Mouse (Mus musculus): ENCODE measurements around the gene Tagap1.
"Not testable (repeated sequence)": the region's sequence is repeated elsewhere in the genome, so short reads cannot be mapped to it uniquely, and the experiment has no call there.

Tagap1 gene

DNA sequence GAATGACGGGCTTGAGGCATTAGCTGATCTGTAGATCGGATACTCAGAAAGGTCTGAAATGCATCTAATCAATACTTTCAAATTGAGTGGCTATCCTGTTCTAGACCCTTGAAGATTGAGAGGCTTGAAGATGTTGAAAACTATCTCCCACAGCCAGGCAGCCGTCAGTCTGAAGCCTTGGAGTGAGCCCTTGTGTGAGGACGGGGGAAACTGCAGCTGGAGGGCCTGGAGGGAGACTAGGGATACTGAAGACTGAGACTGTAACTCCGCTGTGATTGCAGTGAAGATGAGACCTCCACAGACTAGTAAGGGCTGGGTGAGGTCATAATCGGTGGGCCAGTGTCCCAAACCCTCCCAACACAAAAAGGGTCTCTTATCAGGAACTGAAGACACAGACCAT, 1.4 kb upstream of the Tagap1 start:
- DNase-seq (ENCODE audit: low read depth, low spot score) = not testable (repeated sequence)

DNA sequence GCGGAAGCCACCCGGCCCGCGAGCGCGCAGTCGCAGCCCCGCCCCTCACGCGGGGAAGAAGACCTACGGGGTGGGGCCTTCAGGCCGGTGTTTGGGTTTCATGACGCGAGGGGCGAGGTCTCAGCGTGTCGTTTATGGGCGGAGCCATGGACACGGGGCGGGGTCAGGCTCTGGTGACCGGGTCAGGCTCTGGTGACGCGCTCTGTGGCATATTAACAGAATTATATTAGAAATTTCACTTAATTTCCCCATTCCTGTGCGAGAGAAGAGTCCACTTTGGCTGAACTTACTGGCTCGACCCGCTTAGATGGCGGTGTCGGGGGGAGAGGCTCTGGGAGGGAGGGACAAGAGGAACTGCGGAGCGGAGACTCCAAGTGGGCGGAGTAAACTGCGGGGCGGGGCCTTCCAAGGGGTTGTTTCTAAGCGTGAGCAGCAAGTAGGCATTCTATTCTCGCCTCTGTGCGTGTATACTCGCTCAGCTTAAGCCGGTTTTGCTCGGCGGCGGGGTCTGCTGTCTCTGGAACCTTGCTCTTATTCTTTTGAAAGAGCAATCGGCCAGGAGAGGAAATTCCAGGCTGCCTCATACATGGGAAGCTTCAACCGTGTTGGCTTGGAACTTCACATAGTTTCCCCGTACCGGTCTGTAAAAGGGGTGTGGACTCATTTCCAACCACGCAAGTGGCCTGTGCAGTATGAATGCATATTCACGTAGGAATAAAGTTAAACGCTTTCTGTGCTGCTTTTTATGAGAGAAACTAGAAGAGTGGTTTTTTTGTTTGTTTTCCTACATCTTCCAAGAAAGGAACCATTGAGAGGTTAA, 435 bp upstream of the Tagap1 start:
- DNase-seq (ENCODE audit: low read depth, low spot score) = not testable (repeated sequence)

DNA sequence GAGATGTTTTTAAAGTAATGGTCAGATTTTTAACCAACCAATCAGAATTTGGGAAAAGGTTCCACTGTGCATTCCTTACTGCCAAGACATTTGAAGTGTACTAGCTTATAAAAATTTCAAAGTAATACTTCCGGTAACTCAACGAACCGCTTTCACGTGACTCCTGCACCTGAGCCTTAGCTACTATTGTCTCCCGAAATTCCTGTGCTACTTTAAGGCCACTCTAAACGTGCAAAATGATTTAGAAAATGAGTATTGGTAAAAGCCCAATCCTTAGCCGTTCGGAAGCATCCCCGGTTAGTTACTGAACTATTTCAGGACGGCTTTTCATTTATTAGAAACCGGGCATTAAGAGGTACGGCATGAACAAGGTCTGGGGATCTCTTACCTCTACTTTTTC, 607 bp downstream of the Tagap1 start:
- DNase-seq (ENCODE audit: low read depth, low spot score) = not testable (repeated sequence)

DNA sequence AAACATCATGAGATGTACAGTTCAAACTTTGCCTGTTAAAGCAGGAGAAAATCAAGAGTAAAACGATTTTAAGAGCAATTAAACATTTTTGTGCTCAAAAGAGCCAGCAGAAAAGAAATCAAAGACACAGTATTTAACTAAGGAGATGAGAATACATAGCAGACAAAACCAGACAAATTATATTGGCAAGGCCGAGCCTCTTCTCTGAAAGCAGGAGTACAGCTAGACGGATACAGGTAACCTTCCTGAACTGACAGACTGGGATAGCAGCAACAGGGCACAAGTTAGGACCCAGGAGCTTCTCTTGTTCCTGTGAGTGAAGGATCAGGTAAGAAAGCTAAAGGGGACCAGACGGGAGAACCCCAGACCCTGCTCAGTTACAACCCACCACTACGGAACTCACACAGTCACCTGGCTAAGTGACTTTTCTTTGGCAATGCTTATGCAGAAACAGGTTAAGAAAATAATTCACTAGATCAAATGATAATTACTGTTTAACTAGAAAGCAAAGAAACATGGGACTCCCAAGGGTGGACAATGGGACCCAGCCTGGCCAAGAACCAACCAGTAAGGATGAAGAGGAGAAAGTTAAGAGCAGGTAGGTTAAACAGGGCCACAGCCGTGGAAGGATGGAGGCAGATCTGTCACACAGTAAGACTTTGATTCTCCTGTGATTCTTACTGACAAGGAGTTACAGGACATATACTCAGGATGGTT, 1.3 kb downstream of the Tagap1 start:
- DNase-seq (ENCODE audit: low read depth, low spot score) = not testable (repeated sequence)

DNA sequence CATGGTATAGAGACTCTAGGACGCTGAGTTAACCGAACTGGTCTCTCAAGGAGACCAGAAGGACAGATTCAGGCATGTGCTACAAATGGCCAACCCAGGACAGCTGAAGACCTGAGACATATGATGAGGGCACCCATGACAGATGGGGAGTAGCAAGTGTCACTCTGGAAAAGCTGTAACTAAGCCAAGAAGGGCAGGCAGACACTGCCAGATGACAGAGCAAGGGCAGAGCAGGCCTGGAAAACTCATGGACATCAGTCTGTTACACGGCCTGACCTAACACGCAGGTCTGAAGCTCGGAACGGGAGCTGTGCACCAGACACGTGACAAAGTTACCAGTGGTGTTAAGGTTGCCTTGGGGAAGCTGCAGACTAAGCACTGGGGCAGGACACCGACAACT, 2.1 kb downstream of the Tagap1 start:
- not testable (repeated sequence) for DNase-seq (ENCODE audit: low read depth, low spot score)

DNA sequence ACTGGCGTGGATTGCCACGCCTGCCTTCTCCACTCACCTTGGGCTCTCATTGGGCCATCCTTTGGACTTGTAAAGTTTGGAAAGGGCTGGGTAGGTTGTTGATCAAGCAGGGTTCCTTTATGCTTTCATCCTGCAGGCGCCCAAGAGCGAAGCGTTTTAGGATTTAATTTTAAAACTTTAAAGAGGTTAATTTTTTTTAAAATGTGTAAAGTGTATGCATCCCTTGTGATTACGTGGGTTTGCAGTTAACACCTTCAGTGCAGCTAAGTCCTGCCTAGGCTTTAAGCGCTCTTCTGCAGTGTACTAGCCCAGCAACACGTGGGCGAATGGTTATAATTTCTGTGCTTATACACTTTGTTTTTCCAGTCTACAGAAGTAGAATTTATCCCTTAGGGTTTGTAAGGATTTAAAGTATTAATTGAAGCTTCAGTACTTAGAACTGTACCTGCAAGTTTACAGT, 12.2 kb downstream of the Tagap1 start:
- DNase-seq (ENCODE audit: low read depth, low spot score) = not testable (repeated sequence)

DNA sequence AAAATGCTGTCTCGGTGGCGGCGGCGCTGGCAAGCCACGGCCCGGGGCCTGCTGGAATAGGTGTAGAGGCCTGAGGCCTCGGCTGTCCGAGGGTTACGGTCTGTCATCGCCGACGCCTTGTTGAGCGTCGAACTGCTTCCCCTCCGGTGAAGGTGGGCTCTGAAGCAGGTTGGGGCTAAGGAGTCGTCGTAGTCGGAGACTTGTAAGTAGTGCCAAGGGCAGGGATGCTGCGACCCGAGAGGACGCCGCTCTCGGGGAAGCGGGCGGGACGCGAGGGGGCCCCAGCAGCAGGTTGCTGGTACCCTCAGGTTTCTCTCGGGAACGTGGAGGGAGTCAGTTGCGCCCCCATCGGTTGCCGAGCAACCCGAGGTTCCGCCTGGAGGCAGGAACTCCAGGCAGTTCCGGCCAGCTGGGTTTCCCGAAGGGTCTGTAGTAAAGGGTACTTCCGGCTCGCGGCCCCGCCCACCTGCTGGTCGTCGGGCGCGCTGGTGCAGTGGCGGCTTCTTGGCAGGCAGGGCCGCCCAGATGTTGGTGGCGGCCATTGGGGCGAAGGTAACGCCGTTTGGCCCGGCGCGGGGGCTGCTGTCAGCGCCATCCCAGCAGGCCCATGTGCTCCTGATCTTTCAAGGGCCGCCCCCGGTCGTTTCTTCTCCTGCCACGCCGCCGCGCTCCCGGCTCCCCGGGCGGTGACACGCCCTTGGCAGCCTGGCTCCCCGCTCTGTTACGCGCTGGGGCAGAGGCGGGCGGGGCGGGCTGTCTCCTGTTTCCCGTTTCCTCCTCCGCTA, 12.8 kb downstream of the Tagap1 start, which contains the start of gene Rsph3b:
Gene Rsph3b (minus strand): TSS at position 699 of the 785 bp plus-strand sequence.
- DNase-seq (ENCODE audit: low read depth, low spot score) = peak; percentile 55

DNA sequence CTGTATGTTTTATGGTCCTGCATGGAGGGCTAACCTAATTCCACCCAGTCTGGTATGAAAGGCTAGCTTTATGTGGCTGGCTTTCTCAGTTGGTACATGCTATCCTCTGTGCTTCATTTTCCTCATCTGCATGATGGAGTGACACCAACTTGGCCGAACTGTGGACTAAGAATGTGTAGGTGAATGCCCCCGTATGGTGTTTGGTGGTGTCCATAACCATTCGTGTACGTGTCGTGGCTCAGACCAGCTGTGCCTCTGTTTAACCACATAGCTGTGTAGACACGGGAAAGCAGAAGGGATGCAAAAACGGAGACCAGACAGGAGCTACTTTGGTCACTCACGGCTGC, 13.3 kb downstream of the Tagap1 start:
- DNase-seq (ENCODE audit: low read depth, low spot score) = not testable (repeated sequence)

DNA sequence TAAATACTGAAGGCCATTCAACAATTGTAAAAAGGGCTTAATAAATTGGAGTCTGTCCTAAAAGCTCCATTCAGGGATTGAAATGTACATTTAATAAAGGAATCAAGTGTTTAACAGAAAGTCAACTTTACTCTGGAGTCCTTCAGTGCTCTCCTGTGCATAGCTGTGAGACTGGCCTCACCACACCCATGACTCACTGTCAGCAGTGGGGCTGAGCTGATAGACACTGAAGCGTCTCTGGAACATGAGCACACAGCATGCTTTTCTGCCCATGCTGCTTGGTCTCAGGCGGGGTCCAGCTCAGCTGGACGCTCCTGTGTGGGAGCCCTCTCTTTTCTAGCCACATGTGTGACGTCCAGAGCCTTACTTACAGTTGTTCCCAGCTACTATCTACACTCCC, 18.4 kb downstream of the Tagap1 start:
- not testable (repeated sequence) for DNase-seq (ENCODE audit: low read depth, low spot score)

DNA sequence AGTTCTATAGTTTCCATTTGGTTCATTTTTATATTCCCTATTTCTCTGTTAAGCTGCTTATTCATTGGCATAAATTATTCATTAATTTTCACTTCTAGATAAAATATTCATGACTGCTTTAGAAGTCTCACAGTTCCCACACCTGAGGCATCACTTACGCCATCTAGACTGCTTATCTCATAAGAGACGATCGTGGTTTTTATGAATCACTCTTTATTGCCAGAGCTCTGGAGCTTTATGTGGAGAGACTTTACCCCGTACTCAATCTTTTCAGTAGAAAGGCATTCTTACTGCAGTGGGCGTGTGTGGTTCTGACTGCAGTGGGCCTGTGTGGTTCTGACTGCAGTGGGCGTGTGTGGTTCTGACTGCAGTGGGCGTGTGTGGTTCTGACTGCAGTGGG, 29.3 kb downstream of the Tagap1 start:
- not testable (repeated sequence) for DNase-seq (ENCODE audit: low read depth, low spot score)

DNA sequence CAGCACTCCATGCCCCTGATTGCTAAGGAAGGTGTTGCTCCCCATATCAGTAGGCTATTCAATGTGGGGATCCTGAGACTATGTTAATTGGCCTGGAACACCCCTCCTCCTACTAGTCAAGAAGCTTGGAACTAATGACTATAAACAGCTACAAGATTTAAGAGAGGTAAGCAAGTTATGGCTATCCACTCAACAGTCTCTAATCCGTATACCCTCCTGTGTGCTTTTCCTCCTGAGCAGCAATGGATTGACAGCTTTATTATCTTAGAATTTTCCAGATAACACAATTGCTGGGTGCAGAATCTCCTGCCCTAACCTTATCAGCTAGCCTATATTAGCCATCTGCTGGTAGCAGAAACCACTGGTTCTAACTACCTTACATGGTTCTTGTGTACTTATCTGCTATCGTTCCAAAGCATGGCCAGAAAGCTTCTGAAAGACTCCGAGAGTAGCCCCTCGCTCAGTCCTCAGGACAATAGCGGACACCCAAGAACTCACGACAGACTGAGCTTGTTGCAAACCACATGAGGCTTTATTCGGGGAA, 40.5 kb downstream of the Tagap1 start:
- DNase-seq (ENCODE audit: low read depth, low spot score) = not testable (repeated sequence)

DNA sequence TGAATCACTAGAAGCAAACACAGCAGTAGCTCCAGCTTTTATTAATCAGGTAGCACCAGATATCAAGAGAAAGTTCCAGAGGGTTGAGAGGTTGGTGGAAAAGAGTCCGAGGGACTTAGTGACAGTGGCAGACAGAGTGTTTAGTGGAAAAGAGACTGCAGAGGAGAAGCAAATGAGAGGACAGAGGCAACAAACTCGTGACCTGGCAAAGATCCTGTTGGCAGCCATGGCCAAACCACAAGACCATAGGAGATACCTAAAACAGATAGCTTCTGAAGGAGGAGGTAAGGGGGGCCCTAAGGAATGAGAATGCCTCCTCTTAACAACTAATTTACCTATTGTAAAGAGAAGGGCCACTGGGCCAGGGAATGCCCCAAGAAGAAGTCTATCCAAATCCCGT, 41.6 kb downstream of the Tagap1 start:
- not testable (repeated sequence) for DNase-seq (ENCODE audit: low read depth, low spot score)

DNA sequence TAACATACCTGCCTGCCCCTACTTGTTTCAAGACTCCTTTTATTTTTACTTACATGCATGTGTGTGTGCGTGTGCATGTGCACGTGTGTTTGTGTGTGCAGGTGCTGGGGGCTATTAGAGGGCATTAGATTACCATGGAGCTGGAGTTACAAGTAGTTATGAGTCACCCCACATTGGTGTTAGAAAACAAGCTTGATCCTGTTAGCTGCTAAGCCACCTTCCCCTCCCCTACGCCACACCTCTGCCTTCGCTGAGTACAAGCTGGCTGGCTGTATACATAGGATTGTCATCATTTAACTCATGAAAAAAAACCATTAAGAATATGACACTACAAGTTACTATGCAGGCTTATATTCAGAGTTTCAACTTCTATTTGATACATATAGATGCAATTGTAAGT, 45.7 kb downstream of the Tagap1 start:
- DNase-seq (ENCODE audit: low read depth, low spot score) = not testable (repeated sequence)

DNA sequence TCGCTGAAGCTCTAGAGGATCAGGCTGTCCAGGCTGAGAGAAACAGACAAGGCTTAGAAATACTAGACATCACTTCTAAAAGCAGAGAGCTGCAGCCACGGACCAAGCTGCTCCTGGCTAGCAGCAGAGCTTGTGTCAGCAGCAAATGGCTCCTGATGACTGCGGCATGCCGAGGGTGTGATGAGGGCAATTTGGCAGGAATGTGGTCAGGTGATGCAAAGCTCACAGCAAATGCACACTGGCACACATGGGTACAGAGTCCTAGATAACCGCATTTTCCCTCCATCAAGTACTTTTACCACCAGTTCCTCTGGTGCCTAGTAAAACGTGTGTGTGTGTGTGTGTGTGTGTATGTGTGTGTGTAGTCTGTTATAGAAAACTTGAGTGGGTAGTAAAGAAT, 46.9 kb downstream of the Tagap1 start:
- not testable (repeated sequence) for DNase-seq (ENCODE audit: low read depth, low spot score)
